Mouse (Mus musculus): ENCODE data around the gene Nedd9. TPM values are rescaled to one million over a fixed set of nuclear protein-coding genes. Genes with fewer than 3 reads are reported as not detected.

Gene Nedd9
- polyA plus RNA-seq, 1 experiment: not detected

DNA sequence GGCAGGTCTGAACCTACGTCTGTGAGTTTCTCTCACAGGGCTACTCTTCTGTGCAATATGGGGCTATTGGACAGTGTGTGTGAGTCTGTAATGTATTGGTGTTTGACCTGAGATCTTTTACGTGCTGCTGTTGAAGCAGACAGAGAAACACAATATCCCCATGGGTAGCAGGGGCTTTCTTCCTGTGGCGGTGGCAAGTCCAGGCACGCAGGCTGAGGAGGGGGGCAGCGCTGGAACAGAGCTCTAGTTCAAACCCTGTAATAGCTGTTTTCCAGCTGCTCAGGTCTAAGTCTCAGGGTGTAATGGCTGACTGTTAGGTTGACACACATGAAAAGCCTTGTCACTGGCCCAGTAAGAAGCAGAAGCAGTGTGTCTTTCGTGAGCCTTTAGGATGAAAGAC lies 36.3 kb downstream of the Nedd9 start:
- Histone ChIP-seq H3K9me3 (ENCODE audit: control insufficient read depth, low read length) (no peaks in the 10 kb centered on the region), H3K36me3 (ENCODE audit: control insufficient read depth) (no peaks in the 10 kb centered on the region), H3K27me3 (ENCODE audit: control insufficient read depth) (no peaks in the 10 kb centered on the region), H3K4me3 (replicated peaks) (no peak overlapping the region), H3K4me1 (ENCODE audit: control insufficient read depth) (no peaks in the 10 kb centered on the region)
- TF ChIP-seq TAL1 (IDR thresholded peaks at IDR 0.05; ENCODE audit: low read length) (no peak), GATA1 (IDR thresholded peaks at IDR 0.05; ENCODE audit: low read length) (no peak)

DNA sequence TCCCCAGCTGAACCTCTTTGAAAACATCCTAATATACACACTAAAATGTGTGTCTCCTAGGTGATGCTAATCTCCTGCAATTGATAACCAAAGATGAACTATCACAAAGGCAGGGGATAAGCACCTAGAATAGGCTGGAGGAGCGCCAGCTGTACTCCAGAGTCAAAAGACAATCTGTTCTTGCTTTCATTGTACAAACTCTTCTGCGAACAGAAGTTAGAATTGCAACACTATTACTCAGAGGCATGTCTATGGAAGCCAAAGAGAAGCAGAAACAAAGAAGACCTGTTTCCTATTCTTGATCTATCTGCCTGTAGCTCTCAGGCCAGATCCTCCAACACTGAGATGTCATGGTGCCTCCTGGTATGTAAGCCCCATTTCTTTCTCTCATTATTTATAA lies 38.0 kb downstream of the Nedd9 start:
- no peaks in the 10 kb centered on the region for H3K36me3 ChIP-seq (ENCODE audit: control insufficient read depth)
- H3K27me3 ChIP-seq (ENCODE audit: control insufficient read depth): no peaks in the 10 kb centered on the region
- TF ChIP-seq GATA1 (IDR thresholded peaks at IDR 0.05; ENCODE audit: low read length) (no peak), TAL1 (IDR thresholded peaks at IDR 0.05; ENCODE audit: low read length) (no peak)
- H3K4me1 ChIP-seq (ENCODE audit: control insufficient read depth): no peaks in the 10 kb centered on the region
- no peak overlapping the region for H3K4me3 ChIP-seq (replicated peaks)
- no peaks in the 10 kb centered on the region for H3K9me3 ChIP-seq (ENCODE audit: control insufficient read depth, low read length)

DNA sequence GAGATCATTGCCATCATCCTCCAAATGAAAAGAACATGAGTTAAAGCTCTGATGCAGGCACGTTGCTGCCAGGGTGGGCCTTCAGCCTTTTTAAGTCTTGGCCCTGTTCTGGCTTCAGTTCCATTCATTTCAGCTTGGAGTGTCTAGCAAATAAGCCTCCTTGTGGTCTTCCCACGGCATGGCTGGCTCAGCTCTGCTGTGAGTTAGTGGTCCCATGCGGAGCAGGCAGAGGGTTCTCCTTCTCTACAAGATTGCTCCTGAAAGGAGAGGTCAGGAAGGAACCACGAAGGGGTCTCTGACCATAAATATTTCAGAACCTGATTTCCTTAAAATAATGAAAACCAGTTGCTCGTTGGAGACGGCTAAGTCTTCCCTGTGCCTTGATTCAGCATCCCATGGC lies 40.0 kb downstream of the Nedd9 start:
- Histone ChIP-seq H3K36me3 (ENCODE audit: control insufficient read depth) (no peaks in the 10 kb centered on the region), H3K9me3 (ENCODE audit: control insufficient read depth, low read length) (no peaks in the 10 kb centered on the region), H3K27me3 (ENCODE audit: control insufficient read depth) (no peaks in the 10 kb centered on the region), H3K4me3 (replicated peaks) (no peak overlapping the region), H3K4me1 (ENCODE audit: control insufficient read depth) (no peaks in the 10 kb centered on the region)
- TF ChIP-seq TAL1 (IDR thresholded peaks at IDR 0.05; ENCODE audit: low read length) (no peak), GATA1 (IDR thresholded peaks at IDR 0.05; ENCODE audit: low read length) (no peak)

DNA sequence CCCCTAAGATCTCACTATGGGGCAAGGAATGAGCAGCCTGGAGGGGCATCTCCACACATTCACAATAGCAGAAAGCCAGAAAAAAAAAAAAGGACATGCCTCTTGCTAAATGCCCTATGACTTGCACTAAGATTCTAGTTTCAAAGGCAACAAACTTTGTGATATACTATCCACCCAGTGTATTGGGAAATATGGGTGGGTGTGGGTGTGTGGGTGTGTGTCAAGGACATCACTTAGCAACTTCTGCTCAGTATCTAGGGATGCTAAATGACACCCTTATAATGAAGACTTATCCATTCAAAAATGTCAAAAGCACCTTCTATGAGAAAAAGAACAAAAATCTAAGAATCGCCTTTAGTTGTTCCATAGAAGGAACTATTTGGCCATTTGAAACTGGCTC lies 40.6 kb downstream of the Nedd9 start:
- no peaks in the 10 kb centered on the region for H3K4me1 ChIP-seq (ENCODE audit: control insufficient read depth)
- H3K27me3 ChIP-seq (ENCODE audit: control insufficient read depth): no peaks in the 10 kb centered on the region
- H3K4me3 ChIP-seq (replicated peaks): no peak overlapping the region
- H3K36me3 ChIP-seq (ENCODE audit: control insufficient read depth): no peaks in the 10 kb centered on the region
- H3K9me3 ChIP-seq (ENCODE audit: control insufficient read depth, low read length): no peaks in the 10 kb centered on the region
- TF ChIP-seq TAL1 (IDR thresholded peaks at IDR 0.05; ENCODE audit: low read length): no peak
- no peak for TF ChIP-seq GATA1 (IDR thresholded peaks at IDR 0.05; ENCODE audit: low read length)

DNA sequence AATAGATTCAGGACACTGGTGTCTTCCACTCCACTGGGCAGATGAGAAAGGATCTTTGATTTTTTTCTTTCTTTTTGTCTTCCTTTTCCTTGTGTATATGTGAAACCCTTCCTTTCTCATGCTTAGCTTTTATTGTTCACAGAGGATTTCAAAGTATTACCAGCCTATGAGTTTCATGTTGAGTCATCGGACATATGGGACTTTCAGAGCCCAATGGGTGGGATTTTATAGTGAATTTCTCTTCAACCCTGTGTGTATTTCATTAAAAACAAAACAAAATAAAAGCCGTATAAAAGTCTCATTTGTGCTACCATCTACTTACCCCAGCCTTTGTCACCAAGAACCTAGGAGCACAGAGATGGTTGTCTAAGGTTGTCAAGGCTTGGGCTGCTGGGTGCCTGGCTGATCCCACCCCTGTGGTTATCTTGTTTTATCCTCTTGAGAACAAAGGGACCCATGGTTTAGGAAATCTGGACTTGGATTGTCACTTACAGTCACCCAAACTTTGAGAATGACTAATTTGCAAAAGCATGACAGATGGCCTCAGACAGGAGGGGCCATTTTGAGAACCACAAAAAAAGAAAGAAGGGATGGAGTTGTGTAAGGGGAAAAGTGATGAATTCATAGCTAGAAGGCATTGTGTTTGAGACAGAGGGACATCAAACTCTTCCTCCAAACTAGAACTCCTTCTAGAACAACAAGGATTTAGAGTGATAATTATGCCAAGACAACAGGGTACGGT lies 41.9 kb downstream of the Nedd9 start:
- Histone ChIP-seq H3K27me3 (ENCODE audit: control insufficient read depth) (no peaks in the 10 kb centered on the region), H3K9me3 (ENCODE audit: control insufficient read depth, low read length) (no peaks in the 10 kb centered on the region), H3K4me1 (ENCODE audit: control insufficient read depth) (no peaks in the 10 kb centered on the region), H3K4me3 (replicated peaks) (no peak overlapping the region), H3K36me3 (ENCODE audit: control insufficient read depth) (no peaks in the 10 kb centered on the region)
- TF ChIP-seq GATA1 (IDR thresholded peaks at IDR 0.05; ENCODE audit: low read length): no peak
- no peak for TF ChIP-seq TAL1 (IDR thresholded peaks at IDR 0.05; ENCODE audit: low read length)

DNA sequence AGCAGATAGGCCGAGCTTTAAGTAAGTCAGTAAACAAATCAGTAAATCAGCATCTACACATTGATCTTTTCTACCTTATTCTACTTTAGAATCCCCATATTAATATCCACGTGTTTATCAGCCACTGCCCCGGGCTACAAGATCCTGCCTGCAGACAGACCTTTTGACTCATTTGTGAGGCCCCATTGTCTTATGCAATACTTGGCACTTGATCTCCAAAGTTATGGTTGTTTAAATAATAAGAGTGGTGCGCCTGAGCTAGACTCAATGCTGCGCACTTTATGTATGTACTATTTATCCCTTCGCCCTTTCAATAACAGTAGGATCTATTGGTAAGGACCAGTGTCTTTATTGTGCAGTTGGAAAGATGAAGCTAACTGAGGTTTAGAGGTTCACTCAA lies 42.9 kb downstream of the Nedd9 start:
- TF ChIP-seq TAL1 (IDR thresholded peaks at IDR 0.05; ENCODE audit: low read length) (no peak), GATA1 (IDR thresholded peaks at IDR 0.05; ENCODE audit: low read length) (no peak)
- no peaks in the 10 kb centered on the region for H3K4me1 ChIP-seq (ENCODE audit: control insufficient read depth)
- no peaks in the 10 kb centered on the region for H3K36me3 ChIP-seq (ENCODE audit: control insufficient read depth)
- no peaks in the 10 kb centered on the region for H3K9me3 ChIP-seq (ENCODE audit: control insufficient read depth, low read length)
- H3K27me3 ChIP-seq (ENCODE audit: control insufficient read depth): no peaks in the 10 kb centered on the region
- no peak overlapping the region for H3K4me3 ChIP-seq (replicated peaks)

DNA sequence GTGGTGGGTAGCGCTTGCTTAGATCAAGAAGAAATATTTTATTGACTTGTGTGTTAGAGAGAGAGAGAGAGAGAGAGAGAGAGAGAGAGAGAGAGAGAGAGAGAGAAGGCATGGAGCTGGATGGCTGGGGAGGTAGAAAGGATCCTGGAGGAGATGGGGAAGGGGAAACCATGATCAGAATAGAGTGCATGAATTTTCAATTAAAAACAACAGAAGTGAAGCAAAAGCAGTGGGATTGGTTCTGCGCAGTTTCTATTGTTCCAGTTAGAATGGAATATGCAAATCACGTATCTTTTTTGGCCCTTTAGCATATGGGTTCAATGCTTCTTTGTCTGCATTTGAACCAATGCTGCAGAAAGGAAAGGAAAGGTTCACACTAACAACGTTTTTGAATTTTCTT lies 45.0 kb downstream of the Nedd9 start:
- no peak for TF ChIP-seq GATA1 (IDR thresholded peaks at IDR 0.05; ENCODE audit: low read length)
- TF ChIP-seq TAL1 (IDR thresholded peaks at IDR 0.05; ENCODE audit: low read length): no peak
- H3K9me3 ChIP-seq (ENCODE audit: control insufficient read depth, low read length): no peaks in the 10 kb centered on the region
- H3K4me1 ChIP-seq (ENCODE audit: control insufficient read depth): no peaks in the 10 kb centered on the region
- H3K4me3 ChIP-seq (replicated peaks): no peak overlapping the region
- H3K27me3 ChIP-seq (ENCODE audit: control insufficient read depth): no peaks in the 10 kb centered on the region
- no peaks in the 10 kb centered on the region for H3K36me3 ChIP-seq (ENCODE audit: control insufficient read depth)

DNA sequence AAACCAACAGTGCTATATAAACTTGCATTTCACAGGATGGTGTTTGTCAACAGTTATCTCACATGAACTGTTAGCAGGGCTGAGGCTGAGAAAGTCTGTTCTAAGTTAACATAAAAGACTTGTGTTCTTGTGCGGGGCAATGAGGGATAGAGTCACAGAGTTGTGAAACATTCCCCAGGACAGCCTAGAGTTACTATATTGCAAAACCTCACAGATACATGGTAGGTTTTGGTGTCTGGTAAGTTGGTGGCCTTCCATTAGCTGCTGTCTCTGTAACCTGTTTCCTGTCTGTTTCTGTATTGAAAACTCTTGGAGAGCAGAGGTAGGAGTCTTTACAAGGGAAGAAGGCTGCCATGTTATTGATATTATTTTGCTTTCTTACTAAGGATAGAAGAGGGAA lies 47.0 kb downstream of the Nedd9 start:
- Histone ChIP-seq H3K36me3 (ENCODE audit: control insufficient read depth) (no peaks in the 10 kb centered on the region), H3K9me3 (ENCODE audit: control insufficient read depth, low read length) (no peaks in the 10 kb centered on the region), H3K27me3 (ENCODE audit: control insufficient read depth) (no peaks in the 10 kb centered on the region), H3K4me3 (replicated peaks) (no peak overlapping the region), H3K4me1 (ENCODE audit: control insufficient read depth) (no peaks in the 10 kb centered on the region)
- TF ChIP-seq TAL1 (IDR thresholded peaks at IDR 0.05; ENCODE audit: low read length) (no peak), GATA1 (IDR thresholded peaks at IDR 0.05; ENCODE audit: low read length) (no peak)

DNA sequence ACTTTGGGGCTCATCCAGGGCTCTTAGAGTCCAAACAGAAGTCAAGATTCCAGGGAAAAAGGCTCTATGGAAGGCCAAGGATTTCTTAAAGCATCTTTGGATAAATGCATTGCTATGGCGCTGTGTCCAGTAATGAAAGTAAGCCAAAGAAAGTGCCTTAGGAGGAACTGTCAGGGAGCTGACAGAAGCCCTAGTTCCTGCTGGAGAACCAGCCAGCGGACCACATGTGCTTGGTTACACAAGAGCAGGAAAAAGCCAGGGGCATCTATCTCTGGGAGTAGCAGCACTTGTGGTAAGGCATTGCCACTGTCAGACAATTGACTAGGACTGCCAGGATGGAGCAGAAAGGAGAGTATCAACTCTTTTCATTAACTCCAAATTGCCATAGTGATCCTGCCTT lies 49.8 kb downstream of the Nedd9 start:
- Histone ChIP-seq H3K27me3 (ENCODE audit: control insufficient read depth) (no peaks in the 10 kb centered on the region), H3K4me3 (replicated peaks) (no peak overlapping the region), H3K36me3 (ENCODE audit: control insufficient read depth) (no peaks in the 10 kb centered on the region), H3K4me1 (ENCODE audit: control insufficient read depth) (no peaks in the 10 kb centered on the region), H3K9me3 (ENCODE audit: control insufficient read depth, low read length) (no peaks in the 10 kb centered on the region)
- no peak for TF ChIP-seq TAL1 (IDR thresholded peaks at IDR 0.05; ENCODE audit: low read length)
- TF ChIP-seq GATA1 (IDR thresholded peaks at IDR 0.05; ENCODE audit: low read length): no peak

DNA sequence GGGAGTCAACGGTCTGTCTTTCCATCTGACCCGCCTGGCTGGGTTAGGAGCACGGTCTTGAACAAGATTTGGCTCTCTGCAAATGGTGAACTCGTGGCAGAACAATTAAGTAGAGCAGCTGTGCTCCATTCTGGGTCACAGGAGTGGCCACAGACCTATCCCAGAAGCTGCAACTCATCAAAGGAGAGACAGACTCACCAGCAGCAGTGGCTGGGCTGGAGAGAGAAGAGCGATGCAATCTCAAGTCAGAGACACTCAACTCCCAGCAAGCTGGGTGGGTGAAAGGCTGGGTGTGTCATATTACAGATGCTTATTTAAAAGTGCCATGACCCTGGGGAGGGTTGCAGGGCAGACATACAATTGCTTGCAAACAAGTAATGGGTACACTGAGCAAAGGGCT lies 50.4 kb downstream of the Nedd9 start:
- TF ChIP-seq GATA1 (IDR thresholded peaks at IDR 0.05; ENCODE audit: low read length) (no peak), TAL1 (IDR thresholded peaks at IDR 0.05; ENCODE audit: low read length) (no peak)
- H3K9me3 ChIP-seq (ENCODE audit: control insufficient read depth, low read length): no peaks in the 10 kb centered on the region
- H3K27me3 ChIP-seq (ENCODE audit: control insufficient read depth): no peaks in the 10 kb centered on the region
- no peaks in the 10 kb centered on the region for H3K4me1 ChIP-seq (ENCODE audit: control insufficient read depth)
- no peak overlapping the region for H3K4me3 ChIP-seq (replicated peaks)
- no peaks in the 10 kb centered on the region for H3K36me3 ChIP-seq (ENCODE audit: control insufficient read depth)
